Mouse (Mus musculus) intestine, postnatal 0 days (tissue): ENCODE data around the gene Tceal8. TPM values are rescaled to one million over a fixed set of nuclear protein-coding genes. Genes with fewer than 3 reads are reported as not detected.

Source experiments
- ATAC-seq: fragments of 200-750 bp; cut with Nextera tagmentation; 2 replicates; pipeline ENCODE4 v1.8.0; 2017; ENCODE audit warnings: mild to moderate bottlenecking, moderate TSS enrichment, moderate library complexity
- H3K27ac ChIP-seq: fragments of 300-500 bp; sonication (generic); 2 replicates; pipeline ENCODE4 v1.5.1; 2014; ENCODE audit warnings: mild to moderate bottlenecking, low read depth, low read length, moderate library complexity
- H3K27me3 ChIP-seq: fragments of 300-500 bp; sonication (generic); replicated peaks from 2 replicates; pipeline ENCODE4 v1.6.1; 2014; ENCODE audit warnings: low read length, mixed read lengths; ENCODE audit not compliant: control insufficient read depth, insufficient read depth
- H3K36me3 ChIP-seq: fragments of 300-500 bp; sonication (generic); 2 replicates; pipeline ENCODE4 v1.6.1; 2014; ENCODE audit warnings: mild to moderate bottlenecking, moderate library complexity; ENCODE audit not compliant: control insufficient read depth, insufficient read depth
- H3K4me1 ChIP-seq: fragments of 300-500 bp; sonication (generic); replicated peaks from 2 replicates; pipeline ENCODE4 v1.6.1; 2014; ENCODE audit warnings: antibody characterized with exemption, low read length, mixed read lengths; ENCODE audit not compliant: control insufficient read depth, insufficient read depth
- H3K4me2 ChIP-seq: fragments of 300-500 bp; sonication (generic); replicated peaks from 2 replicates; pipeline ENCODE4 v1.6.1; 2014; ENCODE audit warnings: low read depth, mild to moderate bottlenecking, moderate library complexity
- H3K4me3 ChIP-seq: fragments of 300-500 bp; sonication (generic); 2 replicates; pipeline ENCODE4 v1.5.1; 2014; ENCODE audit warnings: low read depth, low read length
- H3K9ac ChIP-seq: fragments of 300-500 bp; sonication (generic); 2 replicates; pipeline ENCODE4 v1.6.1; 2014; ENCODE audit warnings: mild to moderate bottlenecking, low read depth, low read length
- H3K9me3 ChIP-seq: fragments of 300-500 bp; sonication (generic); 2 replicates; pipeline ENCODE4 v1.6.1; 2016; ENCODE audit warnings: mixed run types; ENCODE audit not compliant: control insufficient read depth
- CTCF ChIP-seq: sonication (generic); IDR thresholded peaks from 2 replicates; pipeline ENCODE4 v1.5.1; 2016; ENCODE audit warnings: low read depth, mild to moderate bottlenecking, control low read depth, antibody characterized with exemption, moderate library complexity
- WGBS: fragments of 180-500 bp; shearing (Covaris S2); extraction: QIAGEN DNeasy Blood & Tissue Kit; methylation state at CpG from one replicate; pipeline ENCODE4 v1.1.7; 2014; 5-methylcytosine and 5-hydroxymethylcytosine counted together
- polyA plus RNA-seq: library from polyadenylated mRNA; unstranded; fragments of >200 nt; fragmentation: Nextera tagmentation; extraction: Ambion mirVana; gene quantifications from 2 replicates; pipeline ENCODE4 v1.2.1, GENCODE M21; 2015

Gene Tceal8
- polyA plus RNA-seq, 1 experiment from 2014 or later: 239 TPM

GRCm38 (mm10) chrX:136203257-136203656 lies 31.1 kb upstream of the Tceal8 start:
- Histone ChIP-seq H3K9me3 (no peaks in the 10 kb centered on the region), H3K36me3 (no peaks in the 10 kb centered on the region), H3K4me1 (no peaks in the 10 kb centered on the region), H3K4me2 (peak overlapping the region; percentile 62), H3K9ac (no peak overlapping the region), H3K27ac (no peak overlapping the region), H3K4me3 (peak overlapping the region; percentile 33), H3K27me3 (no peaks in the 10 kb centered on the region)
- WGBS: 33% methylated on average over 7 of the region's 7 CpGs
- no peak for ATAC-seq
- TF ChIP-seq CTCF: no peak

DNA sequence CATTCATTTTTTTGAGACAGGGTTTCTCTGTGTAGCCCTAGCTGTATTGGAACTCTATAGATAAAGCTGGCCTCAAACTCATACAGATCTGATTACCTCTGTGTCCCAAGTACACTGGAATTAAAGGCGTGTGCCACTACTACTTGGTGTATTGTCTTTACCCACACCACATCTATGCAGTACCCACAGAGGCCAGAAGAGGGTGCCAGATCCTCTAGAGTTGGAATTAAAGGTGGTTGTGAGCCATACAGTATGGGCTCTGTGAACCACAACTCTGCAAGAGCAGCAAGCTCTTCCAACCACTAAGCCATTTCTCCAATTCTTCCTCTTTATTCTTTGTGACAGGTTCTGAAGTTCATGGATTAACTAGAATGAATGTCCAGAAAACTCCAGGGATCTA lies 24.7 kb upstream of the Tceal8 start:
- TF ChIP-seq CTCF: peak; percentile 71
- ATAC-seq: no peak
- no peak overlapping the region for H3K4me2 ChIP-seq
- H3K4me3 ChIP-seq: no peak overlapping the region
- H3K27me3 ChIP-seq: no peaks in the 10 kb centered on the region
- H3K9ac ChIP-seq: no peak overlapping the region
- H3K9me3 ChIP-seq: no peaks in the 10 kb centered on the region
- H3K36me3 ChIP-seq: no peaks in the 10 kb centered on the region
- H3K27ac ChIP-seq: no peak overlapping the region
- 81% methylated on average over 1 of the region's 1 CpGs for WGBS
- H3K4me1 ChIP-seq: no peaks in the 10 kb centered on the region

DNA sequence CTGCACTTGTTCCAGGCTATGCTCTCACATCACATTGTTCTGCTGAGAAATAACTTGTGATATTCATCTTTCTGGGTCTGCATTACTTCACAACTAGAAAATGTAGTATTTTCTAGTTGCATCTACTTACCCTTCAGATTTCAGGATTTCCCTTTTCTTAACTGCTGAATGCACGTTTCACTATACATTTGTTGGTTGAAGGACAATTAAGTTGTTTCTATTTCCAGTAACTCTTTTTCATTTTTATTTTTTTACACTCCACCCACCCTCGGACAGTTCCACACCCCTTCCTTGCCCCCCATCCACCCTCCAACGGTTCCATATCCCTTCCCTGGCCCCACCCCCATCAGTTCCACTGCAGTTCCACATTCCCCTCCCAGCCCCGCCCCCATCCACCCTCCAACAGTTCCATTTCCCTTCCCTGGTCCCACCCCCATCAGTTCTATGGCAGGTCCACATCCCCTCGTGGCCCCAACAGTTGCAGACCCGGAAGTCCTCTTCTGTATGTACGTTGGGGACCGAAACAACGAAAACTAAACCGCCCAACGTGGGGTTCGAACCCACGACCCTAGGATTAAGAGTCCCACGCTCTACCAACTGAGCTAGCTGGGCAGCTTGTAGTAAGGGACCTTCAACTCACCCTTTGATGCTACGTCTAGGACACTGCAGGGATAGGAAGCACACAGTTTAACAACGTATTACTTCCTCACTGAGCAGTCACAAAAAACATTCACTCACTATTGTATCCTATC lies 23.2 kb upstream of the Tceal8 start:
- 80% methylated on average over 16 of the region's 16 CpGs for WGBS
- TF ChIP-seq CTCF: no peak
- ATAC-seq: no peak

GRCm38 (mm10) chrX:136183107-136183506 lies 11.0 kb upstream of the Tceal8 start:
- H3K4me3 ChIP-seq: no peak overlapping the region
- no peak for TF ChIP-seq CTCF
- peak; percentile 77 for ATAC-seq
- WGBS: 70% methylated on average over 1 of the region's 1 CpGs
- no peaks in the 10 kb centered on the region for H3K4me1 ChIP-seq
- H3K36me3 ChIP-seq: no peaks in the 10 kb centered on the region
- H3K9ac ChIP-seq: no peak overlapping the region
- H3K4me2 ChIP-seq: no peak overlapping the region
- H3K9me3 ChIP-seq: no peaks in the 10 kb centered on the region
- no peak overlapping the region for H3K27ac ChIP-seq
- no peaks in the 10 kb centered on the region for H3K27me3 ChIP-seq

More for the DNA sequence above, 23.2 kb upstream of the Tceal8 start:
- Histone ChIP-seq H3K9ac (no peak overlapping the region), H3K4me3 (no peak overlapping the region), H3K27ac (no peak overlapping the region), H3K36me3 (no peaks in the 10 kb centered on the region), H3K4me2 (no peak overlapping the region), H3K27me3 (no peaks in the 10 kb centered on the region), H3K4me1 (no peaks in the 10 kb centered on the region), H3K9me3 (no peaks in the 10 kb centered on the region)

DNA sequence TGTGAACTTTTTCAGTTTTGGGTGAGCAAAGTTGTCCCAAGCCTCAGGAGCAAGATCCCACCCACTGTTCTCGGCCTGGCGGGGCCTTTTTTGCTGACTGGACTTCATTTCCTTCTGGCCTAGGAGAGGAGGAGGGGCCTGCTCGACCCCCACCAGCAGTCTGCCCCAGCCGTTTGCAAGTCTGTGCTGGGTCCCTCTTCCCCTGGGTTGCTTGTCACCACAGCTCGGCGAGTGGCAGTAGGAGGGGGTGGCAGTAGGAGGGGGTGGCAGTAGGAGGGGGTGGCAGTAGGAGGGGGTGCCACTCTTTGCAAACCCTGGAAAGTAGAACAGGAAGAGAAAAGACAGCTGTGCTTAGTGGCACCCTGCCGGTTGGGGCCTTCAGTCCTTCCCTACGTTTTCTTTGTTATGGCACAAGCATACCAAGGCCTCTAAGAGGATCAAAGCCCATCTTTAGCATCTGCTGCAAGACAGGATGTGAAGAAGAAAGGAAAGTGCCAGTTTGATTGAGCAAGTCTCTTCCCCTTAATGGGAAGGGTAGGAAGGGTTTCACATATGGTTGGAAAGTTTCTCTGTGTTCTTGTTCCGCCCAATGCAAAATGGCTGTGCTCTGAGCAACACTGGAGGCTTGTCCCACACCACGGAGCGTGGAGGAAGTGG lies 8.9 kb upstream of the Tceal8 start:
- TF ChIP-seq CTCF: no peak
- no peak for ATAC-seq
- 41% methylated on average over 11 of the region's 11 CpGs for WGBS
- no peaks in the 10 kb centered on the region for H3K9me3 ChIP-seq
- H3K4me3 ChIP-seq: no peak overlapping the region
- no peak overlapping the region for H3K4me2 ChIP-seq
- H3K27me3 ChIP-seq: no peaks in the 10 kb centered on the region
- no peak overlapping the region for H3K27ac ChIP-seq
- H3K36me3 ChIP-seq: no peaks in the 10 kb centered on the region
- no peaks in the 10 kb centered on the region for H3K4me1 ChIP-seq
- H3K9ac ChIP-seq: no peak overlapping the region

GRCm38 (mm10) chrX:136172786-136173185 lies 644 bp upstream of the Tceal8 start:
- H3K27ac ChIP-seq: no peak overlapping the region
- WGBS: 34% methylated on average over 10 of the region's 10 CpGs

More at GRCm38 (mm10) chrX:136172786-136173185, 644 bp upstream of the Tceal8 start:
- no peak for ATAC-seq
- TF ChIP-seq CTCF: no peak
- H3K9me3 ChIP-seq: no peaks in the 10 kb centered on the region
- H3K4me3 ChIP-seq: peak overlapping the region; percentile 57
- H3K4me2 ChIP-seq: peak overlapping the region; percentile 68
- H3K36me3 ChIP-seq: no peaks in the 10 kb centered on the region
- no peak overlapping the region for H3K9ac ChIP-seq
- no peaks in the 10 kb centered on the region for H3K4me1 ChIP-seq
- H3K27me3 ChIP-seq: no peaks in the 10 kb centered on the region
